Mouse (Mus musculus): ENCODE data around the gene Pglyrp4. TPM values are rescaled to one million over a fixed set of nuclear protein-coding genes. Genes with fewer than 3 reads are reported as not detected.
"Not testable (repeated sequence)": the region's sequence is repeated elsewhere in the genome, so short reads cannot be mapped to it uniquely, and the experiment has no call there.

Gene Pglyrp4
- polyA plus RNA-seq (2012): not detected in 2 replicates

- no peak for TF ChIP-seq GATA1 (IDR thresholded peaks at IDR 0.05; ENCODE audit: low read length)
Measured at GRCm38 (mm10) chr3:90726606-90727005, at the start of gene Pglyrp4. Gene Pglyrp4 (plus strand): TSS chr3:90726906.

- TF ChIP-seq GATA1 (IDR thresholded peaks at IDR 0.05; ENCODE audit: low read length): no peak
Measured at GRCm38 (mm10) chr3:90678656-90679055, 48.0 kb upstream of the Pglyrp4 start.

- TF ChIP-seq GATA1 (IDR thresholded peaks at IDR 0.05; ENCODE audit: low read length): no peak
Measured at GRCm38 (mm10) chr3:90683929-90684328, 42.8 kb upstream of the Pglyrp4 start.

GRCm38 (mm10) chr3:90686835-90687234 is 39.9 kb upstream of the Pglyrp4 start:
- TF ChIP-seq GATA1 (IDR thresholded peaks at IDR 0.05; ENCODE audit: low read length): no peak

GRCm38 (mm10) chr3:90693496-90693895 is 33.2 kb upstream of the Pglyrp4 start:
- TF ChIP-seq GATA1 (IDR thresholded peaks at IDR 0.05; ENCODE audit: low read length): no peak

DNA sequence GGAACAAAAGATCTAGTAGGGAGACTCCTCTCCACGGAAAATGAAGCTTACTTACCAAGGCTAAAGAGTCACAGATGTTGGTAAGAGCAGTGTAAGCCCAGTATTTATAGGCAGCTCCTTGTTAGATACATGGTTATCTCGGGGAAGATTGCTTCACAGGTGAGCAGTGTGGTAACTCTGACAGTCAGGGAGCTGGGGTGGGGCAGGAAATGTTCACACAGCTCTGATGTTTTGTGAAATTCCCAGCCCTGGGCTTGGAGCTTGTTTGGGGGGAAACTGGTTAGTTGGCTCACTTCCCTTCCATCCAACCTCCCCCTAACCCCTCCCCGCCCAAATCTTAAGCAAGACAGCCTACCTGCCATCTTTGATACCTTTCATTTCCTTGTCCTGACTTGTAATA is 31.1 kb upstream of the Pglyrp4 start, which contains the start of gene S100a9:
Gene S100a9 (minus strand): TSS at position 109 of the 400 bp plus-strand sequence.
- TF ChIP-seq GATA1 (IDR thresholded peaks at IDR 0.05; ENCODE audit: low read length): no peak

DNA sequence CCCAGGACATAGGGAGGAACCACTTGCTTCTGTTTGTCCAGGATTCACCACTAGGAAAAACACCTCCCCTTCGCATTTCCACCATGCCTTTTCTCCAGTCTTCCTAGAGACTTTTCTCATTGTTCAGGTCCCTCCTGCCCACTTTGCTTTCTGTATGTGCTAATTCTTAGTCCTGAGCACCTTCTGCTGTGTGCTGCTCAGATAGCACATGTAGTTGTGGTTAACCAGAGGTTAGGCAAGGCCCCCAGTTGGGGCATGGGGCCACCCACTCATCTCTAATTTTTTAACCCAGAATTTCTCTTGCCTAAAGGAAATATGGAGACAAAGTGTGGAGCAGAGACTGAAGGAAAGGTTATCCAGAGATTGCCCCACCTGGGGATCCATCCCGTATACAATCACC is 24.5 kb upstream of the Pglyrp4 start:
- no peak for TF ChIP-seq GATA1 (IDR thresholded peaks at IDR 0.05; ENCODE audit: low read length)

GRCm38 (mm10) chr3:90708523-90709202 is 18.0 kb upstream of the Pglyrp4 start:
- no peak for TF ChIP-seq GATA1 (IDR thresholded peaks at IDR 0.05; ENCODE audit: low read length)

GRCm38 (mm10) chr3:90709591-90710460 is 16.9 kb upstream of the Pglyrp4 start:
- no peak for TF ChIP-seq GATA1 (IDR thresholded peaks at IDR 0.05; ENCODE audit: low read length)

DNA sequence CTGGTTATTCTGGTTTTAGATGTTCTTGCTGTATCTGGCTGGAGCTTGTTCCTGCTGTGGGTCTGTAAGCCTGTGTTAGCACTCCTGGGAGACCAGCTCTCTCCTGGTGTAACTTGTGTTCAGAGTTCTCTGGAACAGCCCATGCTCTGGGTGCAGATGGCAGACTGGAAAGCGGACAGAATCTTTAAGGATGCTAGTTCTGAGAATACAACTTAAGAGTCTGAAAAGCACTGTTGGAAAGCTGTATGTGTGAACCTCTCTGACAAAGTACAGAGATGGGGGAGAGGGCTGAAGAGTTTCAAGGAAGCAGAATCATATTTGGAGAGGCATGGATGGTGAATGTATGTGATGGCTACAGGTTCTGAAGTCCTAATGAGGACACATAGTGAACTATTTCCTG is 23.0 kb downstream of the Pglyrp4 start:
- no peak for TF ChIP-seq GATA1 (IDR thresholded peaks at IDR 0.05; ENCODE audit: low read length)

DNA sequence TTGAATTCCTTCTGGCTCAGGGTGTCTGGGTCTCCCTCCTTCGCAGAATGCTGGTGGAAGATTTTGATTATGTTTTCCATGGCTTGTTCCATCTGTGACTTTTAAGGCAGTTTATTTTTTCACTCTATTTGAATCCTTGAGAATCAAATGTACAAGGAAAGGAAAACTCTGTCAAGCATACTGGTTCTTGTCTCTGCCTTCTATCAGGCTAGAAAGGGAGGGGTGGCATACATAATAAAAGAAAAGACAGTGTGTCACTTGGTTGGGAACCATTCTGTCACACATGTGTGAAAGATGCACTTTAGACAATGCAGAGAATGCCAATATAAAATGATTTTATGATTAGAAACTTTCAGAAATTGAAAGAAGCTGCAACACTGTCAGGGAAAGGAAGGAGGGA is 51.1 kb downstream of the Pglyrp4 start, which contains the start of gene Gm5849:
Gene Gm5849 (minus strand): TSS at position 101 of the 400 bp plus-strand sequence.
- not testable (repeated sequence) for TF ChIP-seq GATA1 (IDR thresholded peaks at IDR 0.05; ENCODE audit: low read length)

Other genes with a start within 250 kb of the Pglyrp4 start
- gene Snapin, start 235.9 kb upstream of the Pglyrp4 start, polyA plus RNA-seq (2012): 3.2 and 3.8 TPM in 2 replicates
- gene Chtop, start 217.4 kb upstream of the Pglyrp4 start, polyA plus RNA-seq (2012): 97.1 and 144 TPM in 2 replicates
- gene S100a1, start 212.5 kb upstream of the Pglyrp4 start, polyA plus RNA-seq (2012): 1.1 and 3.2 TPM in 2 replicates
- gene S100a13, start 212.5 kb upstream of the Pglyrp4 start, polyA plus RNA-seq (2012): 3.5 and 3.8 TPM in 2 replicates
- not detected in 2 replicates for gene S100a14, start 200.1 kb upstream of the Pglyrp4 start, polyA plus RNA-seq (2012)
- gene S100a16, start 189.7 kb upstream of the Pglyrp4 start, polyA plus RNA-seq (2012): not detected in 2 replicates
- not detected in 2 replicates for gene S100a3, start 166.3 kb upstream of the Pglyrp4 start, polyA plus RNA-seq (2012)
- not detected in 2 replicates for gene S100a2, start 136.7 kb upstream of the Pglyrp4 start, polyA plus RNA-seq (2012)
- gene Gm42674, start 125.0 kb upstream of the Pglyrp4 start, polyA plus RNA-seq (2012): not detected in 2 replicates
- gene S100a4, start 123.1 kb upstream of the Pglyrp4 start, polyA plus RNA-seq (2012): not detected in 2 replicates
- not detected in 2 replicates for gene S100a5, start 118.4 kb upstream of the Pglyrp4 start, polyA plus RNA-seq (2012)
- not detected in 2 replicates for gene S100a6, start 114.0 kb upstream of the Pglyrp4 start, polyA plus RNA-seq (2012)
- not detected in 2 replicates for gene S100a7a, start 72.9 kb upstream of the Pglyrp4 start, polyA plus RNA-seq (2012)
- gene S100a8, start 57.9 kb upstream of the Pglyrp4 start, polyA plus RNA-seq (2012): not detected in 2 replicates
- gene S100a9, start 31.2 kb upstream of the Pglyrp4 start, polyA plus RNA-seq (2012): not detected in 2 replicates
- gene Gm5849, start 51.0 kb downstream of the Pglyrp4 start, polyA plus RNA-seq (2012): not detected in 2 replicates